Comparison of ENCODE assay signal across 8 mouse cellular contexts in the genomic region with DNA sequence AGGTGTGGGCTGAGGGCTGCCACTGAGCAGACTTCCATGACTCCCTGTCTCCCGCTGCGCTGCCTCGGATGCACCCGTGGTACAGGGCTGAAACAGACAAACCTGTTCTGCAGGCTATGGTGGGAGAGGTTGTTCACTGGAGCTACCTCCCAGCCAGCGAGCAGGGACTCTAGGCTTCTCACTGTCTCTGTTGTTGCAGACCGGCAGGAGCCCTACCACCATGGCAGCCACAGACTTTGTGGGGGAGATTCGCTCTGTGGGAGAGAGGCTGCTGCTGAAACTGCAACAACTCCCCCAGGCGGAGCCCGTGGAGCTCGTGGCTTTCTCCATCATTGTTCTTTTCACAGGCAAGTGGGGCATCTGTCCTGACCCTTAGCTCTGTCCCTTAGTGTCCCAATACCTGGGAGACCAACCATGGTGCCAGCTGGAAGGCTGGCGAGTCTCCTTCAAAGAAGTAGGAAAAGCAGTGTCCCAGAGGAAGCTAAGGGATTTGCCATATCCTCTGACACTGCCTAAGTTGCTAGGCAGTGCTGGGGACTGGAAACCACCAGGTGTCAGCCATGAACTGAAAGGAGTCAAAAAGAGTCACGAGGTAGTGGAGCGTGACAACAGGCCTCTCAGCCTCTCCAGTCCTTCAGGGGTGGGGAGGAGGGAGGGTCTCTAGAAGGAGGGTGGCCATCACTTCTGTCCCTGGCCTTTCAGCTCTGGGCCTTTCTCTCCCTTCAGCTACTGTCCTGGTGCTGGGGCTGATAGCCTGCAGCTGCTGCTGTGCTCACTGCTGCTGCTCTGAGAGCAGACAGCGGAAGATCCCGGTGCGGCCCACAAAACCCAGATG. TPM values are rescaled to one million over a fixed set of nuclear protein-coding genes. Genes with fewer than 3 reads are reported as not detected.
A peak's percentile ranks its signal among the peaks of the same experiment; 100 is the strongest.
DNase-seq lines count a peak whose midpoint lies in the region; ATAC-seq and TF ChIP-seq lines count a peak whose summit lies in the region.

No protein-coding gene starts in this region.

- no peaks in the 10 kb centered on the region for H3K9me3 ChIP-seq in embryonic facial prominence, embryonic 11.5 days (replicated peaks; ENCODE audit: control insufficient read depth, low read length)
- no peaks in the 10 kb centered on the region for H3K9me3 ChIP-seq in kidney, postnatal 0 days (replicated peaks; ENCODE audit: low read length)

- H3K4me3 ChIP-seq in embryonic facial prominence, embryonic 11.5 days (ENCODE audit: low read depth, low read length), result no peak overlapping the region
- no peak overlapping the region for H3K4me3 ChIP-seq in kidney, postnatal 0 days (replicated peaks; ENCODE audit: low read depth, low read length)

- ATAC-seq in embryonic facial prominence, embryonic 11.5 days (replicated peaks; ENCODE audit: insufficient number of reproducible peaks, low FRiP score, low TSS enrichment, low read depth), result no peak
- ATAC-seq in kidney, postnatal 0 days (replicated peaks; ENCODE audit: low FRiP score, low read depth), result peak; percentile 38; the same call in 1 of the 2 replicates
- no peak for ATAC-seq in activated CD4-positive, CD25-positive, alpha-beta regulatory T cell, adult 4 months

- intact Hi-C loops in left cerebral cortex, postnatal 10 days (cut with DNase I), result no loop called here

- peak; percentile 27 to 39 for DNase-seq in left cerebral cortex, adult 18-20 months (ENCODE audit: low spot score in 2 of 2)
- DNase-seq in left cerebral cortex, postnatal 10 days (ENCODE audit: extremely low spot score in 1 of 2, low spot score in 2 of 2), result no peak
- DNase-seq in embryonic facial prominence, embryonic 11.5 days (ENCODE audit: low spot score), result peak; percentile 55
- peak; percentile 71 for DNase-seq in kidney, postnatal 0 days (ENCODE audit: low spot score)
- DNase-seq in lung, postnatal 10 days, result peak; percentile 33
- no peak for DNase-seq in adrenal gland, postnatal 4 days (ENCODE audit: low spot score in 2 of 2)
- DNase-seq in adrenal gland, adult 2 months, result no peak

- H3K9ac ChIP-seq in embryonic facial prominence, embryonic 11.5 days (replicated peaks; ENCODE audit: low read length), result no peak overlapping the region
- H3K9ac ChIP-seq in kidney, postnatal 0 days (ENCODE audit: low read depth, low read length), result peak overlapping the region; percentile 45; the same call in 1 of the 2 replicates

- no peaks in the 10 kb centered on the region for H3K27me3 ChIP-seq in embryonic facial prominence, embryonic 11.5 days (ENCODE audit: control insufficient read depth, insufficient read depth, low read length)
- no peaks in the 10 kb centered on the region for H3K27me3 ChIP-seq in kidney, postnatal 0 days (ENCODE audit: insufficient read depth, low read length)

- H3K36me3 ChIP-seq in embryonic facial prominence, embryonic 11.5 days (replicated peaks; ENCODE audit: control insufficient read depth, insufficient read depth, low read depth, low read length), result no peaks in the 10 kb centered on the region
- H3K36me3 ChIP-seq in kidney, postnatal 0 days (ENCODE audit: insufficient read depth, low read length), result no peaks in the 10 kb centered on the region

- TF ChIP-seq CTCF in kidney, postnatal 0 days (IDR thresholded peaks at IDR 0.05; ENCODE audit: low read depth), result peak; percentile 42; the same call in 1 of the 2 replicates

- 42% methylated on average over 16 of the region's 16 CpGs for WGBS in embryonic facial prominence, embryonic 11.5 days
- WGBS in kidney, postnatal 0 days, result 40% methylated on average over 16 of the region's 16 CpGs

- H3K27ac ChIP-seq in embryonic facial prominence, embryonic 11.5 days (replicated peaks; ENCODE audit: low read depth, low read length), result 0 out of 2 replicates have a peak overlapping the region, but pooled peaks have one; percentile 10
- peak overlapping the region; percentile 83 for H3K27ac ChIP-seq in kidney, postnatal 0 days

- H3K4me1 ChIP-seq in embryonic facial prominence, embryonic 11.5 days (ENCODE audit: control insufficient read depth, insufficient read depth, low read length), result peaks cover 2% of the 10 kb centered on the region; the same call in 1 of the 2 replicates
- H3K4me1 ChIP-seq in kidney, postnatal 0 days (replicated peaks; ENCODE audit: insufficient read depth, low read length), result peaks cover 57% of the 10 kb centered on the region

- no peak overlapping the region for H3K4me2 ChIP-seq in embryonic facial prominence, embryonic 11.5 days (ENCODE audit: low read depth, low read length)
- H3K4me2 ChIP-seq in kidney, postnatal 0 days (ENCODE audit: low read length), result peak overlapping the region; percentile 21; the same call in 1 of the 2 replicates

RNA-seq across cellular contexts. Expression of a gene that starts 5.4 kb away (rescaled TPM):
- under 1 TPM in 1 of 2 experiments, not detected in 1; 0.54 TPM for total RNA-seq in left cerebral cortex, adult 18-20 months (2021)
- under 1 TPM in 1 of 2 experiments, not detected in 1; 0.41 TPM for total RNA-seq in left cerebral cortex, postnatal 10 days (2021)
- 1.1 and 1.4 TPM in 2 replicates for polyA plus RNA-seq in embryonic facial prominence, embryonic 11.5 days (2014; fragmentation: Nextera tagmentation; extraction: Ambion mirVana)
- polyA plus RNA-seq in kidney, postnatal 0 days (2015; fragmentation: Nextera tagmentation; extraction: Ambion mirVana), result 11.1 and 12.1 TPM in 2 replicates
- polyA plus RNA-seq in activated CD4-positive, CD25-positive, alpha-beta regulatory T cell, adult 4 months (2017; shearing (Covaris generic)), result 1 to 10 TPM in 1 of 2 experiments, under 1 TPM in 1; 0.89 to 1.2 TPM
- total RNA-seq in adrenal gland, postnatal 4 days (2021), result 1 to 10 TPM; 2.1 to 2.3 TPM
- total RNA-seq in adrenal gland, adult 2 months (2021), result 1 to 10 TPM in 1 of 2 experiments, under 1 TPM in 1; 0.58 to 1.3 TPM
- polyA plus RNA-seq in adrenal gland, adult 2 months (2012; rRNA removed), result 0.86 and 0.99 TPM in 2 replicates

RNA-seq across cellular contexts. Expression of a gene that starts 6.6 kb away (rescaled TPM):
- not detected for total RNA-seq in left cerebral cortex, adult 18-20 months (2021)
- not detected for total RNA-seq in left cerebral cortex, postnatal 10 days (2021)
- polyA plus RNA-seq in embryonic facial prominence, embryonic 11.5 days (2014; fragmentation: Nextera tagmentation; extraction: Ambion mirVana), result 0.21 TPM in 1 of 2 replicates, not detected in the other
- 13.7 and 16.1 TPM in 2 replicates for polyA plus RNA-seq in kidney, postnatal 0 days (2015; fragmentation: Nextera tagmentation; extraction: Ambion mirVana)
- 1 to 10 TPM; 2.5 to 3.6 TPM for polyA plus RNA-seq in activated CD4-positive, CD25-positive, alpha-beta regulatory T cell, adult 4 months (2017; shearing (Covaris generic))
- total RNA-seq in adrenal gland, postnatal 4 days (2021), result 1 to 10 TPM in 1 of 2 experiments, not detected in 1; 1.8 TPM
- not detected for total RNA-seq in adrenal gland, adult 2 months (2021)
- not detected in 2 replicates for polyA plus RNA-seq in adrenal gland, adult 2 months (2012; rRNA removed)

RNA-seq across cellular contexts. Expression of a gene that starts 27.9 kb away (rescaled TPM):
- 10 to 100 TPM; 45.3 to 54.0 TPM for total RNA-seq in left cerebral cortex, adult 18-20 months (2021)
- 10 to 100 TPM; 55.3 to 60.9 TPM for total RNA-seq in left cerebral cortex, postnatal 10 days (2021)
- polyA plus RNA-seq in embryonic facial prominence, embryonic 11.5 days (2014; fragmentation: Nextera tagmentation; extraction: Ambion mirVana), result 49.8 and 59.4 TPM in 2 replicates
- 37.2 and 40.1 TPM in 2 replicates for polyA plus RNA-seq in kidney, postnatal 0 days (2015; fragmentation: Nextera tagmentation; extraction: Ambion mirVana)
- 10 to 100 TPM; 36.0 to 53.3 TPM for polyA plus RNA-seq in activated CD4-positive, CD25-positive, alpha-beta regulatory T cell, adult 4 months (2017; shearing (Covaris generic))
- 10 to 100 TPM; 44.9 to 51.5 TPM for total RNA-seq in adrenal gland, postnatal 4 days (2021)
- total RNA-seq in adrenal gland, adult 2 months (2021), result 10 to 100 TPM; 31.8 to 44.5 TPM
- 31.4 and 33.8 TPM in 2 replicates for polyA plus RNA-seq in adrenal gland, adult 2 months (2012; rRNA removed)

RNA-seq across cellular contexts. Expression of a gene that starts 28.1 kb away (rescaled TPM):
- 10 to 100 TPM; 25.9 to 27.4 TPM for total RNA-seq in left cerebral cortex, adult 18-20 months (2021)
- total RNA-seq in left cerebral cortex, postnatal 10 days (2021), result 10 to 100 TPM; 17.1 to 20.9 TPM
- polyA plus RNA-seq in embryonic facial prominence, embryonic 11.5 days (2014; fragmentation: Nextera tagmentation; extraction: Ambion mirVana), result 14.2 and 15.3 TPM in 2 replicates
- polyA plus RNA-seq in kidney, postnatal 0 days (2015; fragmentation: Nextera tagmentation; extraction: Ambion mirVana), result 11.1 and 11.7 TPM in 2 replicates
- 10 to 100 TPM; 12.1 to 22.5 TPM for polyA plus RNA-seq in activated CD4-positive, CD25-positive, alpha-beta regulatory T cell, adult 4 months (2017; shearing (Covaris generic))
- total RNA-seq in adrenal gland, postnatal 4 days (2021), result 10 to 100 TPM; 28.6 to 28.8 TPM
- 10 to 100 TPM; 20.8 to 28.3 TPM for total RNA-seq in adrenal gland, adult 2 months (2021)
- polyA plus RNA-seq in adrenal gland, adult 2 months (2012; rRNA removed), result 22.4 and 25.4 TPM in 2 replicates

RNA-seq across cellular contexts. Expression of a gene that starts 47.0 kb away (rescaled TPM):
- total RNA-seq in left cerebral cortex, adult 18-20 months (2021), result under 1 TPM; 0.49 to 0.75 TPM
- total RNA-seq in left cerebral cortex, postnatal 10 days (2021), result under 1 TPM; 0.17 to 0.93 TPM
- 0.07 and 0.31 TPM in 2 replicates for polyA plus RNA-seq in embryonic facial prominence, embryonic 11.5 days (2014; fragmentation: Nextera tagmentation; extraction: Ambion mirVana)
- polyA plus RNA-seq in kidney, postnatal 0 days (2015; fragmentation: Nextera tagmentation; extraction: Ambion mirVana), result 16.5 and 17.6 TPM in 2 replicates
- polyA plus RNA-seq in activated CD4-positive, CD25-positive, alpha-beta regulatory T cell, adult 4 months (2017; shearing (Covaris generic)), result not detected
- 1 to 10 TPM; 1.1 to 6.8 TPM for total RNA-seq in adrenal gland, postnatal 4 days (2021)
- under 1 TPM in 1 of 2 experiments, not detected in 1; 0.35 TPM for total RNA-seq in adrenal gland, adult 2 months (2021)
- polyA plus RNA-seq in adrenal gland, adult 2 months (2012; rRNA removed), result 0.13 and 0.47 TPM in 2 replicates

Comparison
In these comparisons a context has a peak if more than half of its experiments do, and no peak if none do; other contexts are left out.
1. DNase-seq: peak in left cerebral cortex, adult 18-20 months (2 of 2), embryonic facial prominence, embryonic 11.5 days (single experiment), kidney, postnatal 0 days (single experiment) and lung, postnatal 10 days (single experiment); none in left cerebral cortex, postnatal 10 days (0 of 2), adrenal gland, postnatal 4 days (0 of 2) and adrenal gland, adult 2 months (single experiment).